ENCODE assay signal across 15 mouse cellular contexts in genomic region chr10:42830409-42830808, GRCm38 (mm10). TPM values are rescaled to one million over a fixed set of nuclear protein-coding genes. Genes with fewer than 3 reads are reported as not detected.
DNase-seq lines count a peak whose midpoint lies in the region; ATAC-seq lines count a peak whose summit lies in the region.
"Had no signal": no experiment of that assay in that cellular context is flagged by ENCODE, and none has a peak within 500 bp of the region (broad histone marks: within the 10 kb centered on the region; RNA-seq: fewer than 3 reads in every experiment).

No protein-coding gene starts in this region.

- 56% methylated on average over 5 of the region's 6 CpGs for WGBS in liver, embryonic 15.5 days (ENCODE audit: insufficient replicate concordance)

- H3K27ac ChIP-seq in liver, embryonic 15.5 days (replicated peaks): no peak overlapping the region
- H3K27ac ChIP-seq: embryonic facial prominence, embryonic 13.5 days; hindbrain, embryonic 10.5 days; limb, embryonic 13.5 days; neural tube, embryonic 13.5 days had no signal

- H3K4me2 ChIP-seq in liver, embryonic 15.5 days: no peak overlapping the region
- H3K4me2 ChIP-seq: embryonic facial prominence, embryonic 13.5 days; limb, embryonic 13.5 days; neural tube, embryonic 13.5 days had no signal

- no peak overlapping the region for H3K4me3 ChIP-seq in liver, embryonic 15.5 days (replicated peaks)
- H3K4me3 ChIP-seq: embryonic facial prominence, embryonic 13.5 days; hindbrain, embryonic 10.5 days; limb, embryonic 13.5 days; neural tube, embryonic 13.5 days had no signal

- H3K36me3 ChIP-seq in liver, embryonic 15.5 days (replicated peaks): peaks cover 45% of the 10 kb centered on the region

- peak; percentile 63 for ATAC-seq in liver, embryonic 15.5 days (ENCODE audit: insufficient read depth)

- peak; percentile 27 for DNase-seq in thymus, postnatal 25 days
- DNase-seq in thymus, postnatal 4 days: no peak
- DNase-seq in lung, postnatal 10 days: peak; percentile 53
- DNase-seq in yolk sac, embryonic 10.5 days (ENCODE audit: low spot score): peak; percentile 82
- DNase-seq in gastrocnemius, postnatal 10 days: no peak
- DNase-seq in cerebellum, postnatal 25 days: no peak
- DNase-seq in retina, postnatal 1 day: no peak
- DNase-seq: cerebellum, adult 11-12 months; kidney, adult 18-20 months; kidney, postnatal 4 days had no signal

- no peak overlapping the region for H3K9ac ChIP-seq in liver, embryonic 15.5 days
- H3K9ac ChIP-seq: embryonic facial prominence, embryonic 13.5 days; limb, embryonic 13.5 days; neural tube, embryonic 13.5 days had no signal

- no peaks in the 10 kb centered on the region for H3K4me1 ChIP-seq in liver, embryonic 15.5 days (replicated peaks)
- H3K4me1 ChIP-seq: embryonic facial prominence, embryonic 13.5 days; limb, embryonic 13.5 days had no signal

- H3K9me3 ChIP-seq in liver, embryonic 15.5 days (replicated peaks): no peaks in the 10 kb centered on the region
- H3K9me3 ChIP-seq: embryonic facial prominence, embryonic 13.5 days; hindbrain, embryonic 10.5 days; limb, embryonic 13.5 days; neural tube, embryonic 13.5 days had no signal

- no peaks in the 10 kb centered on the region for H3K27me3 ChIP-seq in liver, embryonic 15.5 days
- H3K27me3 ChIP-seq: embryonic facial prominence, embryonic 13.5 days; limb, embryonic 13.5 days; neural tube, embryonic 13.5 days had no signal

RNA-seq across cellular contexts. Expression of gene Scml4, which starts 29.8 kb away (rescaled TPM):
- 0.32 and 0.68 TPM in 2 replicates for polyA plus RNA-seq in liver, embryonic 15.5 days (2015; fragmentation: Nextera tagmentation; extraction: Ambion mirVana)
- 1 to 10 TPM; 3.3 to 3.8 TPM for total RNA-seq in gastrocnemius, postnatal 10 days (2021)

Comparison
In these comparisons a context has a peak if more than half of its experiments do, and no peak if none do; other contexts are left out.
1. DNase-seq: peak in thymus, postnatal 25 days (single experiment), lung, postnatal 10 days (single experiment) and yolk sac, embryonic 10.5 days (single experiment); none in thymus, postnatal 4 days (single experiment), gastrocnemius, postnatal 10 days (single experiment), cerebellum, postnatal 25 days (0 of 2) and retina, postnatal 1 day (single experiment).